Mouse (Mus musculus): ENCODE measurements around the gene Coa5. TPM values are rescaled to one million over a fixed set of nuclear protein-coding genes. Genes with fewer than 3 reads are reported as not detected.

The Coa5 gene
- total and polyA plus RNA-seq, 3 experiments, result 31.4 to 34.5 TPM; not detected in 1

GRCm38 (mm10) chr1:37430297-37430840, 466 bp upstream of the Coa5 start:
- no peak; the same call in 1 of the 2 replicates for TF ChIP-seq MAX (IDR thresholded peaks at IDR 0.05; ENCODE audit: low read length)
- TF ChIP-seq ELF1 (IDR thresholded peaks at IDR 0.05; ENCODE audit: low read depth, low read length), result no peak
- TF ChIP-seq E2F4 (IDR thresholded peaks at IDR 0.05; ENCODE audit: borderline replicate concordance, low read depth, low read length), result no peak
- TF ChIP-seq CTCF (IDR thresholded peaks at IDR 0.05 in 2 of 3, conservative IDR thresholded peaks at IDR 0.05 in 1 of 3; ENCODE audit: control insufficient read depth in 1 of 3, insufficient read depth in 1 of 3, low read depth in 2 of 3, low read length in 3 of 3, poor library complexity in 1 of 3, severe bottlenecking in 1 of 3), result no peak
- no peak for TF ChIP-seq SIN3A (IDR thresholded peaks at IDR 0.05; ENCODE audit: low read length)
- 0 out of 2 replicates have a peak, but pooled peaks have one; percentile 5 for TF ChIP-seq SMC3 (IDR thresholded peaks at IDR 0.05; ENCODE audit: low read depth, low read length)
- no peak for TF ChIP-seq ZMIZ1 (IDR thresholded peaks at IDR 0.05; ENCODE audit: low read depth, low read length)
- no peak for TF ChIP-seq TAL1 (IDR thresholded peaks at IDR 0.05; ENCODE audit: low read length)
- TF ChIP-seq NELFE (IDR thresholded peaks at IDR 0.05; ENCODE audit: low read depth, low read length), result no peak
- no peak for TF ChIP-seq ZC3H11A (IDR thresholded peaks at IDR 0.05; ENCODE audit: low read depth, low read length)
- no peak for TF ChIP-seq KAT2A (conservative IDR thresholded peaks at IDR 0.05; ENCODE audit: low read depth, low read length)
- TF ChIP-seq CHD1 (IDR thresholded peaks at IDR 0.05; ENCODE audit: low read depth, low read length), result 0 out of 2 replicates have a peak, but pooled peaks have one; percentile 40
- no peak for DNase-seq (ENCODE audit: low read depth, low spot score)
- Histone ChIP-seq H3K27me3 (ENCODE audit: control insufficient read depth in 1 of 2, insufficient read depth in 2 of 2, low read length in 2 of 2) (no peaks in the 10 kb centered on the region), H3K79me2 (ENCODE audit: control insufficient read depth, insufficient read depth, low read length, poor library complexity) (peaks cover 46% of the 10 kb centered on the region), H3K4me3 (ENCODE audit: control insufficient read depth in 1 of 2, insufficient read depth in 1 of 2, low read depth in 2 of 2, low read length in 2 of 2) (peak overlapping the region; percentile 92 to 93), H3K4me1 (ENCODE audit: control insufficient read depth in 1 of 2, insufficient read depth in 2 of 2, low read length in 2 of 2) (peaks cover 14 to 35% of the 10 kb centered on the region in 2 experiments), H3K9me3 (replicated peaks; ENCODE audit: insufficient read depth, low read length) (no peaks in the 10 kb centered on the region), H3K27ac (ENCODE audit: control insufficient read depth, low read depth, low read length) (peak overlapping the region; percentile 32), H3K36me3 (ENCODE audit: control insufficient read depth in 1 of 2, insufficient read depth in 2 of 2, low read length in 2 of 2) (peaks cover 3 to 40% of the 10 kb centered on the region in 2 experiments; a peak in 3 of 4 replicates), H3K9ac (ENCODE audit: control insufficient read depth, low read depth, low read length, poor library complexity, severe bottlenecking) (peak overlapping the region; percentile 86)

DNA sequence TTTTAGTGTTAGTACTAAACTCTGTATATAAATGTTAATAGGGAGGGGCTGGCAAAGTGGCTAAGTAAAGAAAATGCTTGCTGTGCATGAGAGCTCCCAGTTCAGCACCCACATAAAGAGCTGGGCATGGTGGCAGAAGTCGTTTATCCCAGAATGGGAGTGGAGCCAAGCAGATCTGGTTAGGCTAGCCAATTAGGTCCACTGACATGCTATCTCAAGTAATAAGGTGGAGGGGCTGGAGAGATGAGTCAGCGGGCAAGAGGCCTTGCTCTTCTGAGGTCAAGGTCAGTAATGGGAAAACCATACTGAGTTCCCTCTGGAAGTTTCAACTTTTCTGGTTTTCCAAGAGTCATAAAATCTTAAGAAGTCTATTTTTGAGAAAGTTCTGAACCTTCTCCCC, 992 bp downstream of the Coa5 start:
- H3K9ac ChIP-seq (ENCODE audit: control insufficient read depth, low read depth, low read length, poor library complexity, severe bottlenecking), result peak overlapping the region; percentile 82
- H3K27ac ChIP-seq (ENCODE audit: control insufficient read depth, low read depth, low read length), result peak overlapping the region; percentile 94
- peak; percentile 61 for DNase-seq (ENCODE audit: low read depth, low spot score)
- peaks cover 9 to 40% of the 10 kb centered on the region in 2 experiments for H3K36me3 ChIP-seq (ENCODE audit: control insufficient read depth in 1 of 2, insufficient read depth in 2 of 2, low read length in 2 of 2)
- peaks cover 47% of the 10 kb centered on the region for H3K79me2 ChIP-seq (ENCODE audit: control insufficient read depth, insufficient read depth, low read length, poor library complexity)
- peak overlapping the region; percentile 76 to 93 for H3K4me3 ChIP-seq (ENCODE audit: control insufficient read depth in 1 of 2, insufficient read depth in 1 of 2, low read depth in 2 of 2, low read length in 2 of 2)
- H3K9me3 ChIP-seq (replicated peaks; ENCODE audit: insufficient read depth, low read length), result no peaks in the 10 kb centered on the region
- no peaks in the 10 kb centered on the region for H3K27me3 ChIP-seq (ENCODE audit: control insufficient read depth in 1 of 2, insufficient read depth in 2 of 2, low read length in 2 of 2)
- no peak for TF ChIP-seq GATA1 (IDR thresholded peaks at IDR 0.05; ENCODE audit: low read depth, low read length)
- TF ChIP-seq CHD1 (IDR thresholded peaks at IDR 0.05; ENCODE audit: low read depth, low read length), result no peak
- no peak for TF ChIP-seq MEF2A (IDR thresholded peaks at IDR 0.05; ENCODE audit: extremely low read depth, insufficient replicate concordance, low read depth, low read length, poor library complexity, severe bottlenecking)
- no peak for TF ChIP-seq ZNF384 (IDR thresholded peaks at IDR 0.05; ENCODE audit: low read depth, low read length)
- no peak for TF ChIP-seq BHLHE40 (IDR thresholded peaks at IDR 0.05; ENCODE audit: borderline replicate concordance, low read depth, low read length)
- no peak for TF ChIP-seq USF2 (IDR thresholded peaks at IDR 0.05; ENCODE audit: borderline replicate concordance in 1 of 2, insufficient read depth in 1 of 2, low read depth in 1 of 2, low read length in 2 of 2)
- TF ChIP-seq POLR2AphosphoS2 (IDR thresholded peaks at IDR 0.05; ENCODE audit: low read length), result no peak
- TF ChIP-seq RCOR1 (IDR thresholded peaks at IDR 0.05; ENCODE audit: low read depth, low read length), result no peak
- no peak for TF ChIP-seq POLR2A (IDR thresholded peaks at IDR 0.05; ENCODE audit: control insufficient read depth in 1 of 2, insufficient read depth in 1 of 2, low read depth in 1 of 2, low read length in 2 of 2, poor library complexity in 1 of 2)
- TF ChIP-seq CTCF (IDR thresholded peaks at IDR 0.05 in 2 of 3, conservative IDR thresholded peaks at IDR 0.05 in 1 of 3; ENCODE audit: control insufficient read depth in 1 of 3, insufficient read depth in 1 of 3, low read depth in 2 of 3, low read length in 3 of 3, poor library complexity in 1 of 3, severe bottlenecking in 1 of 3), result no peak
- no peak for TF ChIP-seq MAFK (IDR thresholded peaks at IDR 0.05; ENCODE audit: borderline replicate concordance, low read depth, low read length)
- TF ChIP-seq RAD21 (IDR thresholded peaks at IDR 0.05; ENCODE audit: low read depth, low read length), result no peak
- no peak for TF ChIP-seq TBP (IDR thresholded peaks at IDR 0.05; ENCODE audit: low read depth, low read length)
- TF ChIP-seq GABPA (IDR thresholded peaks at IDR 0.05; ENCODE audit: low read depth, low read length), result no peak
- TF ChIP-seq NELFE (IDR thresholded peaks at IDR 0.05; ENCODE audit: low read depth, low read length), result no peak
- no peak for TF ChIP-seq POLR2AphosphoS5 (IDR thresholded peaks at IDR 0.05; ENCODE audit: borderline replicate concordance, low read depth, low read length)
- no peak for TF ChIP-seq SIN3A (IDR thresholded peaks at IDR 0.05; ENCODE audit: low read length)
- TF ChIP-seq ETS1 (IDR thresholded peaks at IDR 0.05; ENCODE audit: low read depth, low read length), result no peak
- TF ChIP-seq ZMIZ1 (IDR thresholded peaks at IDR 0.05; ENCODE audit: low read depth, low read length), result no peak
- peaks cover 14 to 35% of the 10 kb centered on the region in 2 experiments for H3K4me1 ChIP-seq (ENCODE audit: control insufficient read depth in 1 of 2, insufficient read depth in 2 of 2, low read length in 2 of 2)

Measured in MEL (cell line).